Mouse (Mus musculus): Measurements from ENCODE around the gene B3gnt6. TPM values are rescaled to one million over a fixed set of nuclear protein-coding genes. Genes with fewer than 3 reads are reported as not detected.

The B3gnt6 gene
- polyA plus RNA-seq, 1 experiment: 0.04 TPM

GRCm38 (mm10) chr7:98191571-98192250, 7.6 kb downstream of the B3gnt6 start:
- no peaks in the 10 kb centered on the region for H3K36me3 ChIP-seq (ENCODE audit: control insufficient read depth, insufficient read depth)
- H3ac ChIP-seq (ENCODE audit: control insufficient read depth, insufficient read length): no peak overlapping the region
- peaks cover 25% of the 10 kb centered on the region for H3K27me3 ChIP-seq (ENCODE audit: control insufficient read depth, insufficient read depth, insufficient read length)
- H3K4me3 ChIP-seq: no peak overlapping the region
- H3K79me2 ChIP-seq (ENCODE audit: control insufficient read depth, insufficient read depth): no peaks in the 10 kb centered on the region
- no peak overlapping the region for H3K4me2 ChIP-seq (ENCODE audit: low read depth)
- no peak for TF ChIP-seq POLR2AphosphoS2 (IDR thresholded peaks at IDR 0.05; ENCODE audit: insufficient read length, low read depth)
- TF ChIP-seq SRF (IDR thresholded peaks at IDR 0.05; ENCODE audit: control insufficient read depth, insufficient read length, low read depth): no peak
- no peak for TF ChIP-seq MAX (IDR thresholded peaks at IDR 0.05; ENCODE audit: low read depth)
- TF ChIP-seq TCF3 (IDR thresholded peaks at IDR 0.05; ENCODE audit: insufficient read length, low read depth): no peak
- no peak for TF ChIP-seq E2F4 (IDR thresholded peaks at IDR 0.05; ENCODE audit: insufficient read depth)
- no peak for TF ChIP-seq POLR2A (IDR thresholded peaks at IDR 0.05; ENCODE audit: insufficient read length, low read depth)
- TF ChIP-seq MYOG (IDR thresholded peaks at IDR 0.05; ENCODE audit: control insufficient read depth in 1 of 3, insufficient read depth in 1 of 3, insufficient read length in 2 of 3, low read depth in 2 of 3): no peak
- TF ChIP-seq TCF12 (IDR thresholded peaks at IDR 0.05; ENCODE audit: insufficient read depth, poor library complexity, severe bottlenecking): no peak
- no peak for TF ChIP-seq CEBPB (IDR thresholded peaks at IDR 0.05; ENCODE audit: insufficient read depth, poor library complexity, severe bottlenecking)
- TF ChIP-seq USF1 (IDR thresholded peaks at IDR 0.05; ENCODE audit: low read depth): no peak
- no peak for TF ChIP-seq REST (IDR thresholded peaks at IDR 0.05; ENCODE audit: insufficient read depth, insufficient read length)
- no peak for TF ChIP-seq MYOD1 (IDR thresholded peaks at IDR 0.05; ENCODE audit: control insufficient read depth in 1 of 3, insufficient read length in 2 of 3, low read depth in 2 of 3)

- Histone ChIP-seq H3K36me3 (ENCODE audit: control insufficient read depth, insufficient read depth) (no peaks in the 10 kb centered on the region), H3K79me2 (ENCODE audit: control insufficient read depth, insufficient read depth) (no peaks in the 10 kb centered on the region), H3K27me3 (ENCODE audit: control insufficient read depth, insufficient read depth, insufficient read length) (peaks cover 23% of the 10 kb centered on the region), H3K4me2 (ENCODE audit: low read depth) (no peak overlapping the region), H3ac (ENCODE audit: control insufficient read depth, insufficient read length) (no peak overlapping the region), H3K4me3 (no peak overlapping the region)
- TF ChIP-seq MYOD1 (IDR thresholded peaks at IDR 0.05; ENCODE audit: control insufficient read depth in 1 of 3, insufficient read length in 2 of 3, low read depth in 2 of 3) (no peak), POLR2A (IDR thresholded peaks at IDR 0.05; ENCODE audit: insufficient read length, low read depth) (no peak), MAX (IDR thresholded peaks at IDR 0.05; ENCODE audit: low read depth) (no peak), CEBPB (IDR thresholded peaks at IDR 0.05; ENCODE audit: insufficient read depth, poor library complexity, severe bottlenecking) (no peak), REST (IDR thresholded peaks at IDR 0.05; ENCODE audit: insufficient read depth, insufficient read length) (no peak), SRF (IDR thresholded peaks at IDR 0.05; ENCODE audit: control insufficient read depth, insufficient read length, low read depth) (no peak), POLR2AphosphoS2 (IDR thresholded peaks at IDR 0.05; ENCODE audit: insufficient read length, low read depth) (no peak), USF1 (IDR thresholded peaks at IDR 0.05; ENCODE audit: low read depth) (no peak), TCF3 (IDR thresholded peaks at IDR 0.05; ENCODE audit: insufficient read length, low read depth) (no peak), TCF12 (IDR thresholded peaks at IDR 0.05; ENCODE audit: insufficient read depth, poor library complexity, severe bottlenecking) (no peak), MYOG (IDR thresholded peaks at IDR 0.05; ENCODE audit: control insufficient read depth in 1 of 3, insufficient read depth in 1 of 3, insufficient read length in 2 of 3, low read depth in 2 of 3) (no peak), E2F4 (IDR thresholded peaks at IDR 0.05; ENCODE audit: insufficient read depth) (no peak)
These were observed 8.7 kb downstream of the B3gnt6 start for GRCm38 (mm10) chr7:98190578-98190977.

- no peaks in the 10 kb centered on the region for H3K79me2 ChIP-seq (ENCODE audit: control insufficient read depth, insufficient read depth)
- no peak overlapping the region for H3K4me3 ChIP-seq
- no peaks in the 10 kb centered on the region for H3K36me3 ChIP-seq (ENCODE audit: control insufficient read depth, insufficient read depth)
- peaks cover 21% of the 10 kb centered on the region for H3K27me3 ChIP-seq (ENCODE audit: control insufficient read depth, insufficient read depth, insufficient read length)
- H3K4me2 ChIP-seq (ENCODE audit: low read depth): no peak overlapping the region
- no peak for TF ChIP-seq MAX (IDR thresholded peaks at IDR 0.05; ENCODE audit: low read depth)
- no peak for TF ChIP-seq TCF3 (IDR thresholded peaks at IDR 0.05; ENCODE audit: insufficient read length, low read depth)
- TF ChIP-seq SRF (IDR thresholded peaks at IDR 0.05; ENCODE audit: control insufficient read depth, insufficient read length, low read depth): no peak
- TF ChIP-seq POLR2AphosphoS2 (IDR thresholded peaks at IDR 0.05; ENCODE audit: insufficient read length, low read depth): no peak
- no peak for TF ChIP-seq E2F4 (IDR thresholded peaks at IDR 0.05; ENCODE audit: insufficient read depth)
- TF ChIP-seq POLR2A (IDR thresholded peaks at IDR 0.05; ENCODE audit: insufficient read length, low read depth): no peak
- no peak for TF ChIP-seq MYOD1 (IDR thresholded peaks at IDR 0.05; ENCODE audit: control insufficient read depth in 1 of 3, insufficient read length in 2 of 3, low read depth in 2 of 3)
- TF ChIP-seq REST (IDR thresholded peaks at IDR 0.05; ENCODE audit: insufficient read depth, insufficient read length): no peak
- no peak for TF ChIP-seq USF1 (IDR thresholded peaks at IDR 0.05; ENCODE audit: low read depth)
- TF ChIP-seq MYOG (IDR thresholded peaks at IDR 0.05; ENCODE audit: control insufficient read depth in 1 of 3, insufficient read depth in 1 of 3, insufficient read length in 2 of 3, low read depth in 2 of 3): no peak
- no peak for TF ChIP-seq CEBPB (IDR thresholded peaks at IDR 0.05; ENCODE audit: insufficient read depth, poor library complexity, severe bottlenecking)
- no peak for TF ChIP-seq TCF12 (IDR thresholded peaks at IDR 0.05; ENCODE audit: insufficient read depth, poor library complexity, severe bottlenecking)
- H3ac ChIP-seq (ENCODE audit: control insufficient read depth, insufficient read length): no peak overlapping the region
These were observed 9.5 kb downstream of the B3gnt6 start for GRCm38 (mm10) chr7:98189745-98190144.

DNA sequence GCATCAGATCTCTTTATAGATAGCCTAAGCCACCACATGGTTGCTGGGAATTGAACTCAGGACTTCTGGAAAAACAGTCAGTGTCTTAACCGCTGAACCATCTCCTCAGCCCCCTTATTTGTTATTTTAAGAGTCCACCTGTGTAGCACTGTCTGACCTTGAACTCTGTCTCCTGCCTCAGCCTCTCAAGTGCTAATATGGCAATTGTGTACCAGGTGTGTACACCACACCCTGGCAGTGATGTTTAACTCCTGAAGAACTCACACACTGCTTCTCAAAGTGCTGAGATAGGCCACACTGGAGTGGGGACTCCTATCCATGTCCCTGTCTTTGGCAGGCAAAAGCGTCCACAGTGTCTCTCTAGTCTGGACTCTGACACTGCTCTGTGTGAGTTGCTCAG, 10.6 kb downstream of the B3gnt6 start:
- H3K4me3 ChIP-seq: no peak overlapping the region
- no peak overlapping the region for H3ac ChIP-seq (ENCODE audit: control insufficient read depth, insufficient read length)
- H3K27me3 ChIP-seq (ENCODE audit: control insufficient read depth, insufficient read depth, insufficient read length): peaks cover 13% of the 10 kb centered on the region
- no peak overlapping the region for H3K4me2 ChIP-seq (ENCODE audit: low read depth)
- TF ChIP-seq TCF12 (IDR thresholded peaks at IDR 0.05; ENCODE audit: insufficient read depth, poor library complexity, severe bottlenecking): no peak
- no peak for TF ChIP-seq MAX (IDR thresholded peaks at IDR 0.05; ENCODE audit: low read depth)
- TF ChIP-seq TCF3 (IDR thresholded peaks at IDR 0.05; ENCODE audit: insufficient read length, low read depth): no peak
- no peak for TF ChIP-seq POLR2A (IDR thresholded peaks at IDR 0.05; ENCODE audit: insufficient read length, low read depth)
- TF ChIP-seq SRF (IDR thresholded peaks at IDR 0.05; ENCODE audit: control insufficient read depth, insufficient read length, low read depth): no peak
- TF ChIP-seq MYOG (IDR thresholded peaks at IDR 0.05; ENCODE audit: control insufficient read depth in 1 of 3, insufficient read depth in 1 of 3, insufficient read length in 2 of 3, low read depth in 2 of 3): no peak
- TF ChIP-seq CEBPB (IDR thresholded peaks at IDR 0.05; ENCODE audit: insufficient read depth, poor library complexity, severe bottlenecking): no peak
- H3K79me2 ChIP-seq (ENCODE audit: control insufficient read depth, insufficient read depth): no peaks in the 10 kb centered on the region
- no peaks in the 10 kb centered on the region for H3K36me3 ChIP-seq (ENCODE audit: control insufficient read depth, insufficient read depth)

Measured in myocyte (in vitro differentiated cells).